Mouse (Mus musculus) liver, embryonic 15.5 days (tissue): ENCODE data around the gene Amph. TPM values are rescaled to one million over a fixed set of nuclear protein-coding genes. Genes with fewer than 3 reads are reported as not detected.

Experiments used
- ATAC-seq: fragments of 200-750 bp; cut with Nextera tagmentation; 2 replicates; pipeline ENCODE4 v1.8.0; 2017; ENCODE audit warnings: moderate number of reproducible peaks, mild to moderate bottlenecking, moderate library complexity; ENCODE audit not compliant: insufficient read depth
- H3K27ac ChIP-seq: fragments of 300-500 bp; sonication (generic); replicated peaks from 2 replicates; pipeline ENCODE4 v1.5.1; 2015; ENCODE audit warnings: mild to moderate bottlenecking, inconsistent platforms
- H3K27me3 ChIP-seq: fragments of 300-500 bp; sonication (generic); 2 replicates; pipeline ENCODE4 v1.6.1; 2015; ENCODE audit warnings: mild to moderate bottlenecking, inconsistent platforms
- H3K36me3 ChIP-seq: fragments of 300-500 bp; sonication (generic); replicated peaks from 2 replicates; pipeline ENCODE4 v1.6.1; 2015; ENCODE audit warnings: moderate library complexity, mild to moderate bottlenecking, inconsistent platforms
- H3K4me1 ChIP-seq: fragments of 300-500 bp; sonication (generic); replicated peaks from 2 replicates; pipeline ENCODE4 v1.6.1; 2015; ENCODE audit warnings: inconsistent platforms
- H3K4me2 ChIP-seq: fragments of 300-500 bp; sonication (generic); 2 replicates; pipeline ENCODE4 v1.6.1; 2015; ENCODE audit warnings: moderate library complexity, mild to moderate bottlenecking, inconsistent platforms
- H3K4me3 ChIP-seq: fragments of 300-500 bp; sonication (generic); replicated peaks from 2 replicates; pipeline ENCODE4 v1.5.1; 2015; ENCODE audit warnings: mild to moderate bottlenecking, inconsistent platforms
- H3K9ac ChIP-seq: fragments of 300-500 bp; sonication (generic); 2 replicates; pipeline ENCODE4 v1.6.1; 2015; ENCODE audit warnings: moderate library complexity, mild to moderate bottlenecking, inconsistent platforms
- H3K9me3 ChIP-seq: fragments of 300-500 bp; sonication (generic); replicated peaks from 2 replicates; pipeline ENCODE4 v1.6.1; 2016; ENCODE audit warnings: inconsistent platforms
- WGBS: fragments of 180-500 bp; shearing (Covaris S2); methylation state at CpG from one replicate; pipeline ENCODE4 v1.1.7; 2015; ENCODE audit warnings: mixed read lengths; ENCODE audit not compliant: insufficient replicate concordance; 5-methylcytosine and 5-hydroxymethylcytosine counted together
- polyA plus RNA-seq: library from polyadenylated mRNA; unstranded; fragments of >200 nt; fragmentation: Nextera tagmentation; extraction: Ambion mirVana; gene quantifications from 2 replicates; pipeline ENCODE4 v1.2.1, GENCODE M21; 2015

The Amph gene
- polyA plus RNA-seq, 1 experiment from 2014 or later, result 0.12 TPM

DNA sequence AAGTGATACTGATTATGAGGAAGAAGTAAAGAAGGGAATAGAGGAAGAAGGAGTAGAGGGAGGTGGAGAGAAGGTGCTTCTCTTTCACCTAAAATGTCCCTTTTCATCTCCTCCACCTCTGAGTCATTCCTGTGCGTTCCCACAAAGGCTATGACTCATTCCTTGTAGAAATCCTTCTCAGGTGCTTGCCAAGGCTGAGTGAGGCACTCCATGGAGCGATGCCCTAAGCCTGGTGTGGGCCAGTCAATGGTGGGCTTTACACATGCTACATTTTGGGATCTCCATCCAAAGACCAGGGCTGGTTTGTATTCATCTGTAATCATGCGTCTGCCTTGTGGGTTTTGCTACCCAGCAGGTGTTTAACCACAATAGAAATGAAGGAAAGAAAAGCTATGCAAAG, 78.9 kb downstream of the Amph start:
- Histone ChIP-seq H3K27me3 (no peaks in the 10 kb centered on the region), H3K9ac (no peak overlapping the region), H3K9me3 (no peaks in the 10 kb centered on the region), H3K36me3 (no peaks in the 10 kb centered on the region), H3K27ac (no peak overlapping the region), H3K4me3 (no peak overlapping the region), H3K4me2 (no peak overlapping the region), H3K4me1 (no peaks in the 10 kb centered on the region)
- ATAC-seq, result no peak
- 69% methylated on average over 3 of the region's 3 CpGs for WGBS

DNA sequence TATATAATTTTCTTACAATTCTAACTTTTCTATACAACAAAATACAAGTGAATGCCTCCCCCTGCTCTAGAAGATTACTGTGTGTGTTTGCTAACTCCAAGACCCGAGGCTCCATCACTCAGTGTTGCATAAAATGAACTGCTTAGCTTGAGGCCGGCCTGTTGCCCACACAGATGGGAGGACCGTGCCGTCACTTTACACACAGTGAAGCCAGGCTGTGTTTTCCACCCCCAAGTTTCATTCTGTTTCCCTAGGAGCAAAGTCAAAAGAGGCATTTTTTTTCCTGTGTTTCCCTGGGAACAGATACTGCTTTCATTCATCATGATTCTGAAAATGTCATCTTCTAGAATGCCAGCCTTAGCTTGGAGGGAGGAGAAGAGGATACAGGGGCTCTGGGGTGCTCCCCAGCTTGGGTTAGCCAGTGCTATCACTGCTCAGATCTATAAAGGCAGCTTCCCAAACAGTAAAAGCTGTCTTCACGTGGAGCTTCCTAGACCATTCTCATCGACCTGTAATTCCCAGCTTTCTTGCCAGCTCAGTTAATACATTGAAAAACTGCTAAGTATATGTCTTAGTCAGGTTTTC, 79.9 kb downstream of the Amph start:
- no peak for ATAC-seq
- H3K27ac ChIP-seq, result no peak overlapping the region
- H3K4me3 ChIP-seq, result no peak overlapping the region
- H3K9me3 ChIP-seq, result no peaks in the 10 kb centered on the region
- no peak overlapping the region for H3K9ac ChIP-seq
- H3K27me3 ChIP-seq, result no peaks in the 10 kb centered on the region
- no peaks in the 10 kb centered on the region for H3K36me3 ChIP-seq
- WGBS, result 55% methylated on average over 6 of the region's 6 CpGs
- no peak overlapping the region for H3K4me2 ChIP-seq
- no peaks in the 10 kb centered on the region for H3K4me1 ChIP-seq

DNA sequence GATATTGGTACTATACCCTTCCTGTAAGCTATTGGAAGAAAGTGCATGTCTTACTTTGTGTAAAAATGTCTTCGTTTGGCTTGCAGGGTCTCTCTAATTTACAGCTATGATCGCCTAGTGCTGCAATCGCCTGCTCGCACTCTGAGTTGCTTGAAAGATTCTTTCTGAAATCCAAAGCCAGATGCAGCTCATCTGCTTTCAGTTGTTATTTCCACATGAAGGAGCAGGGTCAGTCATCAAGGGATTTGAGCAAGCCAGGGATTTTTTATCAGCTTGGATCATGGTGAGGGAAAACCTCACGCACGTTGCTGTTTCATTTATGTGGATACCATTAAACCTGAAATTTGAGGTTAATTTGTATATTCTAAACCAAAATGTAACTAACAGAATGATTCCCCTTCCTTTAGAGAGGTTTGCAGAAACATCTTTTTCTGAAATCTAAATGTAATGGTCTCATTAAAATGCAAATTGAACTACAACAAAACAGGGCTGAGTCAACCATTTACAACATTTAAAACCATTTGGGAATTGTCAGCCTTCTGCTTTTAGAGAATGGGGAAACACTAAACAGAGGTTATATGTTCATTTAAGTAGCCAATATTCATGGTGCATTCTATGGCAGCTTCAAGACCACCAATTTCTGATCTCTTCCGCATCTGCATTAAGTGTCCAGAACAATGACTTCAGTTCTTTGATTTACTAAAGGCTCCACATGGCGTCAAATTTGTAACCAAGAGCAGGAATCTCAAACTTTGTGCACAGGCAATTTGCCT, 84.1 kb downstream of the Amph start:
- Histone ChIP-seq H3K36me3 (no peaks in the 10 kb centered on the region), H3K4me2 (no peak overlapping the region), H3K9me3 (no peaks in the 10 kb centered on the region), H3K27ac (no peak overlapping the region), H3K27me3 (no peaks in the 10 kb centered on the region), H3K9ac (no peak overlapping the region), H3K4me3 (no peak overlapping the region), H3K4me1 (no peaks in the 10 kb centered on the region)
- 75% methylated on average over 8 of the region's 8 CpGs for WGBS
- no peak for ATAC-seq

DNA sequence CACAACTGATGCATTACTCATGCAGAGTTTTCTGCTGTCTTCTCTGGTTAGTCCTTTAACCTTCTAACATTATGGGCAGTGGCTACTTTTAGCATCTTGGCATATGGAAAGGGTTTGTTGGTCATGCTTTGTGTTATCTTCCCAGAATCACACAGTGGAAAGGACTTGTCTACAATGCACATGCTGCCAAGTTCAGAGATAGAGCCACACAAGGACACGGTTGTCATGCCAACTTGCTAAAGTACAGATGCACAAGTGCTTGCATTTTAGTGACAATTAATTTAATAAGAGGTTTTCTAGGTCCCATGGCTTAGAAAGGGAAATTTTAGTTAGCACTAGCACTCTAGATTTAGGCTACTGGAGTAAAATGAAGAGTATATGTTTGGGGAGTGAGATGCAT, 104.1 kb downstream of the Amph start:
- H3K27me3 ChIP-seq, result no peaks in the 10 kb centered on the region
- H3K27ac ChIP-seq, result no peak overlapping the region
- no peak overlapping the region for H3K9ac ChIP-seq
- no peak for ATAC-seq
- H3K4me1 ChIP-seq, result no peaks in the 10 kb centered on the region
- 58% methylated on average over 1 of the region's 1 CpGs for WGBS
- no peak overlapping the region for H3K4me2 ChIP-seq
- H3K4me3 ChIP-seq, result no peak overlapping the region
- H3K9me3 ChIP-seq, result no peaks in the 10 kb centered on the region
- no peaks in the 10 kb centered on the region for H3K36me3 ChIP-seq

DNA sequence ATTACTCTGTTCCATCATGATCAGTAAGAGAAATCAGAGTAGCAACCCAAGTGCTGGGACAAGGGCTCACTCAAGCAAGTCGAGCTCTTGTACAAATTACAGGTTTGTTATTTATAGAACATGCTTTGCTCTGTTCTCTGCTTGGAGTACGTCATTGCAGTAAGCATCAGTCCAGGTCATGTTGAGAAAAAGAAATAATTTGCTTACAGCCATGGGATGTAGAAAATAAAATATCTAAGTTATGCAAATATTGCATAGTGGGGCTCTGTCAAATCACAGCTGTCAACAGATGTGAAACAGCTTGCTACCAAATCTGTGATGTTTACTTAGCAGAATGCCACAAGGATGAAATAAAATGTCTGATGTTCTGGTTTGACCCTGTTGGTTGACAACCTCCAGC, 106.5 kb downstream of the Amph start:
- H3K9ac ChIP-seq, result no peak overlapping the region
- H3K36me3 ChIP-seq, result no peaks in the 10 kb centered on the region
- 46% methylated on average over 2 of the region's 2 CpGs for WGBS
- H3K9me3 ChIP-seq, result no peaks in the 10 kb centered on the region
- no peak overlapping the region for H3K4me3 ChIP-seq
- no peak overlapping the region for H3K4me2 ChIP-seq
- ATAC-seq, result no peak
- H3K27me3 ChIP-seq, result no peaks in the 10 kb centered on the region
- no peak overlapping the region for H3K27ac ChIP-seq
- no peaks in the 10 kb centered on the region for H3K4me1 ChIP-seq

DNA sequence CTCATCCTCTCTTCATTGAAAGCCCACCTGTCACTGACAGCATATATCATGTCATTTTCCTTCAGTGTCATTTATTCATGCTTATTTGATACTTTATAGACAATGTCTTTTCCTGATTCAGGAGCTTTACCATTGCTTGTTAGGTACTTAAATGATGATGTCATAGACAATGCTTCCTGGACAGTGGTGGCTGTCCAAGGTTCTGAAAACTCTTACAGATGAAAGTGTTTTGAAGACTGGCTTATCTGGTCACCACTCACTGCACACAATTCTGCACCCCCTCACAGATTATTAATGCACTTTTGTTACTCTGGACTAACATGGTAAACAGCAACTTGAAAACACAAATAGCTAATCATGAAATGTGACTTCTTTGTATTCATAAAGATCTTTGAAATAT, 124.3 kb downstream of the Amph start:
- H3K27me3 ChIP-seq, result no peaks in the 10 kb centered on the region
- no peaks in the 10 kb centered on the region for H3K36me3 ChIP-seq
- ATAC-seq, result no peak
- no peaks in the 10 kb centered on the region for H3K9me3 ChIP-seq
- H3K4me2 ChIP-seq, result no peak overlapping the region
- no peak overlapping the region for H3K9ac ChIP-seq
- no peaks in the 10 kb centered on the region for H3K4me1 ChIP-seq
- no peak overlapping the region for H3K27ac ChIP-seq
- no peak overlapping the region for H3K4me3 ChIP-seq

DNA sequence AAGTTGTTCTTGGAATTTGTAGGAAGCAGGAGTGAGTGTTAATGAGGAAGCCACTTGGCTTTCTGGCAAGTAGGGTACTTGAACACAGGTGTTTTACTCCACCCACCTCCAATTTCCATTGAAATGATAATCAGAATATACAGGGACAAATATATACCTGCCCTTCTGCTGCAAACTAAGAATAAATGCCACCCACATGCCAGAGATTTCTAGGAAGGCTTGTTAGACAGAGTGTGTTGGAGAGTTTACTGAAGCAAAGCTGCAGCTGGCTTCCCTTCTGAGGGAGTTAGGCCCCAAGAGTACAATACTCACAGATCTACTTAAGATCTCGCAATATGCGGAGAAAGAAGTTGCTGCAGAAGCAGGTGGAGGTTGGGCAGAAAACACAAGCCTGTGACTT, 129.4 kb downstream of the Amph start:
- WGBS, result 82% methylated on average over 2 of the region's 2 CpGs

DNA sequence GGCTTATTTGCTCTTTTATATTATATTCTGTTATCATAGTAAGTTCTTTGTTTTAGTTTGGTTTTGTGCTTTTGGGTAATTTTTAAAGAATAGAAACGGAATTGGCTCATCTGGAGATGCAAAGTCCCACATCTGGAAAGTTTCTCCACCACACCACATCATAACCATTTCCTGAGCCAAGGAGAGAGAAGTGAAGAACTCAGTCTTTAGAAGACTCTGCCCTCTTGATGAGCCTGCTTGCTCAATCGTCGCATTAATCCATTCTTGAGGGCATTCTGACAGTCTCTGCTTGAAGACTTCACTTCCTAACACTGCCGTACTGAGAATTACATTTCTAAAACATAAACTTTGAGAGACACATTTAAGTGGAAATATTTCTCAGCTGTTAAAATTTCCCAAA, 133.9 kb downstream of the Amph start:
- no peaks in the 10 kb centered on the region for H3K4me1 ChIP-seq
- 63% methylated on average over 4 of the region's 4 CpGs for WGBS
- no peaks in the 10 kb centered on the region for H3K9me3 ChIP-seq
- no peaks in the 10 kb centered on the region for H3K27me3 ChIP-seq
- no peak overlapping the region for H3K9ac ChIP-seq
- no peak overlapping the region for H3K27ac ChIP-seq
- H3K4me3 ChIP-seq, result no peak overlapping the region
- no peaks in the 10 kb centered on the region for H3K36me3 ChIP-seq
- no peak overlapping the region for H3K4me2 ChIP-seq
- no peak for ATAC-seq

More for the DNA sequence above, 129.4 kb downstream of the Amph start:
- no peak overlapping the region for H3K4me2 ChIP-seq
- no peak overlapping the region for H3K9ac ChIP-seq
- no peak overlapping the region for H3K4me3 ChIP-seq
- no peaks in the 10 kb centered on the region for H3K27me3 ChIP-seq
- no peak for ATAC-seq
- H3K4me1 ChIP-seq, result no peaks in the 10 kb centered on the region
- H3K9me3 ChIP-seq, result no peaks in the 10 kb centered on the region
- H3K27ac ChIP-seq, result no peak overlapping the region
- no peaks in the 10 kb centered on the region for H3K36me3 ChIP-seq

DNA sequence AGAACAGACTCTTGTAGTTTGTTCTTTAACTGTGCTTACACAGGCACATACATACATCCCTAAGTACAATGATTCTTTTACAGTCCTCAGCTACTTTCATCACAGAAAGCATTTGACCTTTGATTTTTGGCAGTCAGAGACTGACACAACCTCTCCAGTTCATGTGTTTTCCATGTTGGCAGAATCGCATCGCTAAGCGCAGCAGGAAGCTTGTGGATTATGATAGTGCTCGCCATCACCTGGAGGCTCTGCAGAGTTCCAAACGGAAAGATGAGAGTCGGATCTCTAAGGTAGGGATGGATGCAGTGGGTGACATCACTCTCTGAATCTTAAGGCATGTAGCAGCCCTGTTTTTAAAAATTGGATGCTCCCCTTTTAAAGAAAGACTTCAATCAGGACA, 146.6 kb downstream of the Amph start:
- no peaks in the 10 kb centered on the region for H3K36me3 ChIP-seq
- no peak overlapping the region for H3K4me3 ChIP-seq
- no peak overlapping the region for H3K27ac ChIP-seq
- H3K9ac ChIP-seq, result no peak overlapping the region
- no peaks in the 10 kb centered on the region for H3K9me3 ChIP-seq
- 74% methylated on average over 6 of the region's 6 CpGs for WGBS
- no peak overlapping the region for H3K4me2 ChIP-seq
- H3K27me3 ChIP-seq, result peaks cover 3% of the 10 kb centered on the region; the same call in 1 of the 2 replicates
- ATAC-seq, result no peak
- no peaks in the 10 kb centered on the region for H3K4me1 ChIP-seq

DNA sequence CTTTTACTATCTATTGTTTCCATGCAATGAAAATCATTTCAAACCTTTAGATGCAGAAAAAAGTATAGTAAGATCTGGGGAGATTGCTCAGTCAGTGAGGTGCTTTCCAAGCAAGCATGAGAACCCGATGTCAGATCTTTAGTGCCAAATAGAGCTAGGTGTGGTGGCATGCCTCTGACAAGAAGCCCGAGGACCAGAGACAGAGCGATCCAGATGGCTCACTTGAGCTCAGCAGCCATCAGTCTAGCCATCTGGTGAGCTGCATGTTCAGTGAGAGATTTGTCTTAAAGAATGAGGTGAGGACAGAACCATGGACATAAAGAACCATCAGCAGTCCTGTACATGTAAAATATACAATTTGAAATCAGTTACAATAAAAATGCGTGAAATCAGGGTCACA, 149.1 kb downstream of the Amph start:
- 63% methylated on average over 4 of the region's 4 CpGs for WGBS
- no peaks in the 10 kb centered on the region for H3K4me1 ChIP-seq
- no peaks in the 10 kb centered on the region for H3K9me3 ChIP-seq
- ATAC-seq, result no peak
- no peak overlapping the region for H3K27ac ChIP-seq
- peaks cover 3% of the 10 kb centered on the region; the same call in 1 of the 2 replicates for H3K27me3 ChIP-seq
- H3K4me2 ChIP-seq, result no peak overlapping the region
- H3K36me3 ChIP-seq, result no peaks in the 10 kb centered on the region
- no peak overlapping the region for H3K9ac ChIP-seq
- no peak overlapping the region for H3K4me3 ChIP-seq

DNA sequence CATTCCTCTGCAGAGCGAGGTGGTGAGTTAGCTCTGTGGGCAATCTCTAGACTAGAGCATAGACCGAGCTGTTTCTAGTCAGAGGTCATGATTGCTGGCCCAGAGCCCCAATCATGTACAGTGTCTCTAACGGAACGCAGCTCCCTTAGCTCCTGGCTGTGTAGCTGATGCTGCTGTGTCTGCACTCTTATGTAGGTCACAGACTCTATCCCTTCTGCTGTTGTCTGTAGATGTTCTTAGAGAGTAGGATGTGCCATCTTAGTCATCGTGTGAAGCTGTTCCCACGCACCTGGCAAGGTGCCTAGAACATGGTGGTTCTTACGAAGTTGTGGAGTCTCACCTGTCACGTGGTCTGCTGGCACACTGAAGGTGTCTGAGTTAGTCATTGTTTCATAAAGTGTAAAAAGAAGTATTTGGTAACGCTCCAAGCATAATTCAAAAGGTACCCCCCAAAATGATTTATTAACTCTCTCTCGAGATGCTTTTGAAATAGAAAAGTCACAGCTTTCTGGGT, 153.9 kb downstream of the Amph start:
- H3K27ac ChIP-seq, result no peak overlapping the region
- no peak for ATAC-seq
- H3K4me2 ChIP-seq, result no peak overlapping the region
- H3K36me3 ChIP-seq, result no peaks in the 10 kb centered on the region
- H3K27me3 ChIP-seq, result no peaks in the 10 kb centered on the region
- H3K4me3 ChIP-seq, result no peak overlapping the region
- no peak overlapping the region for H3K9ac ChIP-seq
- H3K4me1 ChIP-seq, result no peaks in the 10 kb centered on the region
- no peaks in the 10 kb centered on the region for H3K9me3 ChIP-seq
- WGBS, result 71% methylated on average over 10 of the region's 10 CpGs

DNA sequence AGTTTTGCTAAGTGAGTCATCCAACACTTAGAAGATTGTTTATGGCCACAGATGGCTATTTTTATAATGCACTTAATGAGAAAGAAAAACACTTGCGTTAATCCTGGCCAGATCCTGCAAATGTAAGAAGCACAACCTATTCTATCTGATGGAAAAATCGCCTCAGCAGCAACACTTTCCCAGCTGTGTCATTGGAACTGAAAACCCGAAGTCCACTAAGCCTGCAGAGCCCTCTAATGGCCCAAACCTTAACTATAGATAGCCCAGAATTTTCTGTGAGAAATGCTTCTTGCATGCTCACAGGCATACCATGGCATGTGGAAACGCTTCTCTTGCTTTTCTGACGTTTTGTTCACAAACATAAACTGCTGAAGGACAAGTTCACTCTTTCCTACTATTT, 158.4 kb downstream of the Amph start:
- Histone ChIP-seq H3K36me3 (no peaks in the 10 kb centered on the region), H3K9me3 (no peaks in the 10 kb centered on the region), H3K27me3 (no peaks in the 10 kb centered on the region), H3K4me1 (no peaks in the 10 kb centered on the region), H3K9ac (no peak overlapping the region), H3K27ac (no peak overlapping the region), H3K4me3 (no peak overlapping the region), H3K4me2 (no peak overlapping the region)
- no peak for ATAC-seq
- WGBS, result 43% methylated on average over 5 of the region's 5 CpGs
